Mouse (Mus musculus) C2C12 (cell line): ENCODE results near the gene Immp2l.

Experiments used
- CEBPB ChIP-seq: IDR thresholded peaks from one replicate; pipeline ENCODE4 v1.6.1; 2011; ENCODE audit warnings: low read depth, mild to moderate bottlenecking, control low read depth, moderate library complexity
- CTCF ChIP-seq: IDR thresholded peaks from one replicate; pipeline ENCODE4 v1.5.1; 2011; ENCODE audit not compliant: control insufficient read depth, insufficient read depth, insufficient read length
- FOSL1 ChIP-seq: IDR thresholded peaks from one replicate; pipeline ENCODE4 v1.8.0; 2011; ENCODE audit warnings: mild to moderate bottlenecking, low read length; ENCODE audit not compliant: poor library complexity, insufficient read depth, severe bottlenecking
- MAX ChIP-seq: IDR thresholded peaks from one replicate; pipeline ENCODE4 v1.6.1; 2011; ENCODE audit warnings: mild to moderate bottlenecking, control low read depth
- MYOD1 ChIP-seq: IDR thresholded peaks from one replicate; pipeline ENCODE4 v1.6.1; 2011; ENCODE audit warnings: low read depth; ENCODE audit not compliant: control insufficient read depth, insufficient read length
- MYOG ChIP-seq: IDR thresholded peaks from one replicate; pipeline ENCODE4 v1.6.1; 2011; ENCODE audit not compliant: control insufficient read depth, insufficient read length; ENCODE audit errors: extremely low read depth
- USF1 ChIP-seq: IDR thresholded peaks from one replicate; pipeline ENCODE4 v1.6.1; 2011; ENCODE audit warnings: low read depth, mild to moderate bottlenecking, control low read depth, moderate library complexity

- TF ChIP-seq CTCF (no peak), MYOG (no peak), CEBPB (no peak), USF1 (no peak), MAX (no peak), FOSL1 (no peak), MYOD1 (no peak)
Observed at GRCm38 (mm10) chr12:41551578-41551977, 527.7 kb downstream of the Immp2l start.
